Mouse (Mus musculus): ENCODE results near the gene Vill.
A peak's percentile ranks its signal among the peaks of the same experiment; 100 is the strongest.

The Vill gene

GRCm38 (mm10) chr9:119052154-119052944 is at the start of gene Vill:
Vill (plus strand) TSS chr9:119052778.
- no peak for DNase-seq (ENCODE audit: low read depth)

GRCm38 (mm10) chr9:119003990-119004702 is 48.4 kb upstream of the Vill start:
- DNase-seq (ENCODE audit: low read depth) = no peak

- no peak for DNase-seq (ENCODE audit: low read depth)
Observed at GRCm38 (mm10) chr9:119004703-119005076, 47.9 kb upstream of the Vill start.

GRCm38 (mm10) chr9:119005303-119006029 is 47.1 kb upstream of the Vill start:
- no peak for DNase-seq (ENCODE audit: low read depth)

GRCm38 (mm10) chr9:119007266-119007665 is 45.3 kb upstream of the Vill start:
- no peak for DNase-seq (ENCODE audit: low read depth)

GRCm38 (mm10) chr9:119008871-119009270 is 43.7 kb upstream of the Vill start:
- no peak for DNase-seq (ENCODE audit: low read depth)

- no peak for DNase-seq (ENCODE audit: low read depth)
Observed at GRCm38 (mm10) chr9:119010156-119010710, 42.3 kb upstream of the Vill start.

- DNase-seq (ENCODE audit: low read depth) = no peak
Observed at GRCm38 (mm10) chr9:119016785-119017507, 35.6 kb upstream of the Vill start.

GRCm38 (mm10) chr9:119021731-119022130 is 30.8 kb upstream of the Vill start:
- no peak for DNase-seq (ENCODE audit: low read depth)

- DNase-seq (ENCODE audit: low read depth) = no peak
Observed at GRCm38 (mm10) chr9:119025263-119025662, 27.3 kb upstream of the Vill start.

GRCm38 (mm10) chr9:119025832-119026331 is 26.7 kb upstream of the Vill start:
- no peak for DNase-seq (ENCODE audit: low read depth)

GRCm38 (mm10) chr9:119027337-119027736 is 25.2 kb upstream of the Vill start:
- DNase-seq (ENCODE audit: low read depth) = no peak

- DNase-seq (ENCODE audit: low read depth) = no peak
Observed at GRCm38 (mm10) chr9:119028226-119029195, 24.1 kb upstream of the Vill start.

GRCm38 (mm10) chr9:119029568-119029967 is 23.0 kb upstream of the Vill start:
- DNase-seq (ENCODE audit: low read depth) = peak; percentile 10

GRCm38 (mm10) chr9:119031038-119031437 is 21.5 kb upstream of the Vill start:
- no peak for DNase-seq (ENCODE audit: low read depth)

- DNase-seq (ENCODE audit: low read depth) = no peak
Observed at GRCm38 (mm10) chr9:119031772-119032171, 20.8 kb upstream of the Vill start.

- no peak for DNase-seq (ENCODE audit: low read depth)
Observed at GRCm38 (mm10) chr9:119032538-119032937, 20.0 kb upstream of the Vill start.

- no peak for DNase-seq (ENCODE audit: low read depth)
Observed at GRCm38 (mm10) chr9:119033111-119033921, 19.3 kb upstream of the Vill start.

- DNase-seq (ENCODE audit: low read depth) = no peak
Observed at GRCm38 (mm10) chr9:119034069-119034468, 18.5 kb upstream of the Vill start.

Measured in induced T-regulatory cell, adult 2 months (primary cell).